Mouse (Mus musculus): Measurements from ENCODE around the gene Stpg1.

- TF ChIP-seq CTCF (IDR thresholded peaks at IDR 0.05; ENCODE audit: low read depth, low read length) = no peak
- no peak for TF ChIP-seq POLR2AphosphoS5 (IDR thresholded peaks at IDR 0.05; ENCODE audit: insufficient replicate concordance, low read depth, low read length)
- no peak for TF ChIP-seq GATA2 (IDR thresholded peaks at IDR 0.05; ENCODE audit: borderline replicate concordance, low read depth, low read length)
- no peak for TF ChIP-seq GATA1 (IDR thresholded peaks at IDR 0.05; ENCODE audit: borderline replicate concordance, low read length)
Measured at GRCm38 (mm10) chr4:135493271-135493670, 1.3 kb upstream of the Stpg1 start.

All from G1E (cell line).